Mouse (Mus musculus) heart, adult 9 months (tissue): ENCODE data around the gene Prkra.
A peak's percentile ranks its signal among the peaks of the same experiment; 100 is the strongest.

ENCODE experiments used
- DNase-seq, 2 experiments: peaks; one replicate each; pipeline ENCODE4 v3.0.0; 2022; ENCODE audit warnings: low spot score in 2 of 2

The Prkra gene

GRCm38 (mm10) chr2:76647883-76648570, at the start of gene Prkra, which contains the start of gene Pjvk:
Gene Prkra, minus strand, starts transcription at chr2:76648015.
Gene Pjvk, plus strand, starts transcription at chr2:76648476.
- peak; percentile 96 for DNase-seq

DNA sequence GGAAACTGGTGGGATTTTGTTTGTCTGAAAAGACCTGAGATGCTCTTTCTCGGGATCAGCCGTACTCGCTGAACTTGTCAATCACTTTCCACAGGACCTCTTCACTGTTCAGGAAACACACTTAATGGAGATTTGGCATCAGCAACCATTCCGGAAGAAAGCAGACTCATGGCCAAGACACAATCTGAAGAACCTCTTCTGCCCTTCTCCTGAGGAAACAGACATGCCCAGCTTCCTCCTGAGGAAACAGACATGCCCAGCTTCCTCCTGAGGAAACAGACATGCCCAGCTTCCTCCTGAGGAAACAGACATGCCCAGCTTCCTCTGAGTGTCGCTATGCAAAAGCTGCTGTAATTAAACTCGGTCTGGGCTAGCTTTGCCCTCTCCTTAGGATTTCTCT, 47.5 kb upstream of the Prkra start:
- DNase-seq, result peak in 1 of 2 experiments; percentile 46

GRCm38 (mm10) chr2:76693765-76694164, 46.0 kb upstream of the Prkra start:
- no peak for DNase-seq

- peak; percentile 71 to 81 for DNase-seq
Measured at GRCm38 (mm10) chr2:76690436-76691204, 42.8 kb upstream of the Prkra start.

- no peak for DNase-seq
Measured at GRCm38 (mm10) chr2:76688162-76688561, 40.3 kb upstream of the Prkra start.

GRCm38 (mm10) chr2:76687608-76688007, 39.8 kb upstream of the Prkra start:
- DNase-seq, result no peak

GRCm38 (mm10) chr2:76686986-76687385, 39.2 kb upstream of the Prkra start:
- no peak for DNase-seq

- no peak for DNase-seq
Measured at GRCm38 (mm10) chr2:76682301-76682700, 34.5 kb upstream of the Prkra start.

DNA sequence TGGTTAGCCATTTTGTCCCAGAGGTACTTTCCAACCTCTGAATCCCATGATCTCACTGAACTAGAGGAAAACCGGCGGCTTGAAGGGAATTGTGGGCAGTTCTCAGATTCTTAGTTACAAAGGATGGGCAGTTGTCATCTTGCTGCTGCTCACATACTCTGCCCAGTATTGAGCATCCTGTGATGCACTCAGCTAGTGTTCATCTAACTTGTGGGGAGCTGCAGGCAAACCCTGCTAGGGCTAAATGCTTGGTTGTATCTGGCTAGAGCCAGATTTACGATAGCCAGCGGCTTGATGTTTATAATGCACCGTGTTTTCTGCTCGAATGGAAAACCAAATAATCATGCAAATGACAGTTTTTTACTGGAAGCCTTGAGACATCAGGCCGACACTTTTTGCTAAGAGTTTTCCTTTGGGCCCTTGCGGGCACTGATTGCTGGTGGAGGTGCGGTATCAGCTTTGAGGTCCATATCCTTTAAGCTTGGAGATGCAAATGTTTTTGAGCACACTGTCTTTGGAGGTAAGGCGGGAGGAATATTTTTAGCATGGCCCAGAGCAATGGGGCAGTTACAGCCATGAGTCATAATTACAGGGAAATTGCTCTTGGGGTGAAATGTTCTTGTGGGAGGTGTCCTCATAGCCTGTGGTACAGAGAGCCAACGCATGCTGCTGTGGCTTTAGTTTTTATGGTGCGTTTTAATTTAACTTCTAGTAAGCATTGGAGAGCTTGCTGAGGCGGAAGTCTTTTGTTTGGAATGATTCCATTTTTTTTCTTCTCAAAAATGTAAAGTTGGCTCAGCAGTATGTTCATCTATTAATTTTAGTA, 28.8 kb upstream of the Prkra start:
- DNase-seq, result no peak

DNA sequence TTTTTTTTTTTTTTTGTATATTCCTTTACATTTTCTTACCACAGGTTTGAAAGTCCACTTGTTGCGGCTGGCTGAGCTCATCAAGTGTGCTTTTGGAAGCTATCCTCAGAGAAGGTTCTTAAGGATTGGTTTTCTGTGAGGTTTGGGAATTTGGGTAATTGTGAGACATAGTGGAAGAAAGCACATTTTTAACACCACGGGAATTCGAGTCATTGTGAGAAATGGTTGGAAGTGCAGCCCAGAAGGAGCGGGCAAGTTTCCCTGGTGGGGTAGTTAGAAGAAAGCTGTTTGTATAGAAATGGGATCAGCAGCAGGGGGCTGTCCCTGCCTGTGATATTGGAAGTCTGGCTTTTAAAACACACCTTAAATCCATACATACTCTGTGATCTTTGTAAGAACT, 28.1 kb upstream of the Prkra start:
- no peak for DNase-seq

- DNase-seq, result no peak
Measured at GRCm38 (mm10) chr2:76675451-76675850, 27.6 kb upstream of the Prkra start.

DNA sequence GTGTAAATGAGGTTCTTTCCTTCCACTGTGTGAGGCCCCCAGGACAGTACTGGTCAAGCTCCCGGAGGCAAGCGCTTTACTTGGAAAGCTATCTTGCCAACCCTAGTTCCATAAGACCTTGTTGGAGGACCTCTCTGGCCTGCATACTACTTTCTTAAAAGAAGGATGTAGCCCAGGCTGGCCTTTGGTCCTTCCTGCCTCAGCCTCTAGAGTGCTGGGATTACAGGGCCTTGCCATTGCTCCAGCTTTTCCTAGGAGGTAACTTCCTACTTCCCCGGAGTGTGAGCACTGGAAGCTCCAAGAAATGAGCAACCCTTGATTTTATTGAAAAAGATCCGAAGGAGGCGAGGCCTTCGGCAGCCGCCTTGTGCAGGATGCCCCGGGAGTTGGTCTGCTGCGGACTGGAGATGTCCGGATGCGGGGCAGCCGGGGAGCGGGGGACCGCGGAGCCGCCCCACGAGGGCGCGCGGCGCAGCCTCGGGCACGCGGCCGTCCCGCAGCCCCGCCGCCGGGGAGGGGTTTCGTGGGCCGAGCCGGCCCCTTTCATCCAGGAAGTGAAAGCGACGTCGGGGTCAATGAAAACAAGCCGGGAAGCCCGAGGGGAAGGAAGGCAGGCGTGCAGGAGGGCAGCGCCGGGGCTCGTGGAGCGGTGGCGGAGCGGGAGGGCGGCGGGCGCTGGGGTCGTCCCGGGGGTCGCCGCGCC, 27.1 kb upstream of the Prkra start, which contains the start of gene Plekha3:
Plekha3 (plus strand) TSS at position 557 of the 703 bp plus-strand sequence.
- DNase-seq, result peak; percentile 88 to 90

DNA sequence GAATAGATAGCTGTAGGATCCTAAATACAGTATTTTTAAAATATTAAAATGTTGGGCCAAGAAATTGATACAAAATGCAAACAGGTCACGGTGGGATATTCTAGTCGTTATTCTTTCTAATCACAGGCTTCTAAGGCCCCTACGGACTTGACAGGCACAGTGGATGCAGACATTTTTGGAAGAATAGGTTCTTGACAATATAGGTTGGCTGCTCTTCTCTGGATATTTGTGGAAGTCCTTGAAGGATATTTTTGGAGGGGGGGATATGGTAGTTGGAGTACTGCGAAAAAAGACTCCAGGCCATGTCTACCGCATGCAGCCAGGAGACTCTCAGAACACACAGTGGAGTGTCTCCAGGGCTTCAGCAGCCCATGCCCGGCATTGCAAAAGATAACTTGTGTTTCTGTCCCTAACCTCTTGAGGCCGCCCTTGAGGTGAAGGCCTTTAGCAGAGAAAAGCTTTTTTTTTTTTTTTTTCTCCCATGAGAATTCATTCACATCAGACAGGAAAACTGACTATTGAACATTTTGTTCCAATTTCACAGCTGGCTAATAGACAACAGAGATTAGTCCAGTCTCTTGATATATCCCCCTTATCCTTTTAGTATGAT, 25.8 kb upstream of the Prkra start:
- peak; percentile 50 to 55 for DNase-seq

DNA sequence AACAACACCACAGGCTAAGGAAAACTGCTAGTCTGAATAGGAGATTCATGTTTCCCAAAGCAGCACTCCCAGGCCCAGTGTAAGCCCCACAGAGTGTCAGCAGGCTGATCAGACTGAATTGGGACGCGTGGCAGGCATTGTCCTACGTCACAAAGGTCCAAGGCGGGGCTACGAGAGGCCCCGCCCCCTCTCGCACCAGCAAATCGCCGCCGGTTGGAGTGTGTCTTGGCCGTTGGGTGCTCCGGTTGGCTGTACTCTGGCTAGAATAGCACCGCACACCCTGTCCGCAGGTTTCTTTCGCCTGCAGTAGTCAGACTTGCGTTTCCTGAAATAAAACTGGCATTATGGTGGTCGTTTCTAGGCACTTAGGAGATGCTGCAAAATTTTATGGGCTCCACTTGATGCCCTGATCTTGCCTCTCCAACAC, 25.2 kb upstream of the Prkra start, which contains the start of gene Fkbp7:
Fkbp7 (minus strand) TSS at position 151 of the 427 bp plus-strand sequence.
- DNase-seq, result peak; percentile 87 to 93

DNA sequence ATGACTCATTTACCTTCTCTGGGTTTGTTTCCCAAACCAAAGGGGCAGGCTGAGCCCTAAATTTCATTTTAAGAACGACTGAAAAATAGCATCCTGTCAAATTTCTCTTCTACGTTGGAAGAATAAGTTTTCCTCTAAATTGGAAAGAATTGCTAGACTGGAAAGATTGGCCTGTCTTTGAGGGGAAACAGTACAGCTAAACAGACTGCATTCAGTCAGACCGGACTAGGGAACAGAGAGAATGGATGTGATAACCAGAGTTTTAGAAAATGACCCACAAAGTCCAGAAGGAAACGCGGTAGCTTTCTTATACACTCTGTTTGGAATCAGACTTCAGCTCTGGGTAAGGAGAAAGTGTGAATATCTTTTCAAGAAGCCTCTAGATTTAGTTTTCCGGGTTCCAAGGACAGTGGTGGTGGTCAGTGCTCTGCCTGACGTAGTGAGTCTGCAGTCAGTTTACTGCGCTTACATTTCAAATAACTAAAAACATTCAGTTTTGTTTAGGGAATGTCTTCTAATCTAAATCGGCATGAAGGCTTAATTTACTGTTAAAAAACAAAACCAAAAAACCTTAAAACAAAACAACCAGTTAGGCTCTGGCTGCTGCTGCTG, 24.4 kb upstream of the Prkra start:
- DNase-seq, result no peak

DNA sequence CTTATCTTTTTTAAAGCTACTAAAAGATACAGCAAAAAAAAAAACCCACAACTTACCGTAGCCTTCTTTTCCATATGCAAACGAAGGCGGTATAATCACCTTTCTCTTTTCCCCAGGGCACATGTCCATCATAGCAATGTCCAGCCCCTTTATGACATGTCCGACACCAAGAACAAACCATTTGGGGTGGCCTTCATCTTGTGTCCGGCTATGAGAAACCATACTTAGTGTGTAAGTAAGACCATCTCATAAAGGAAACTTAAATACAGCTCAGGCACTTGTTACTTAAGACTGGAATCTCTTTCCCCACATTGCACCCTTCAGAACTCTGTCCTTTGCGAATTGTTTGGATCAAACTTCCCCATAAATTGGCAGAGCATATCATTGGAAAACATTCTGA, 23.8 kb upstream of the Prkra start:
- no peak for DNase-seq

GRCm38 (mm10) chr2:76667200-76667599, 19.4 kb upstream of the Prkra start:
- no peak for DNase-seq

- DNase-seq, result no peak
Measured at GRCm38 (mm10) chr2:76665531-76665930, 17.7 kb upstream of the Prkra start.

DNA sequence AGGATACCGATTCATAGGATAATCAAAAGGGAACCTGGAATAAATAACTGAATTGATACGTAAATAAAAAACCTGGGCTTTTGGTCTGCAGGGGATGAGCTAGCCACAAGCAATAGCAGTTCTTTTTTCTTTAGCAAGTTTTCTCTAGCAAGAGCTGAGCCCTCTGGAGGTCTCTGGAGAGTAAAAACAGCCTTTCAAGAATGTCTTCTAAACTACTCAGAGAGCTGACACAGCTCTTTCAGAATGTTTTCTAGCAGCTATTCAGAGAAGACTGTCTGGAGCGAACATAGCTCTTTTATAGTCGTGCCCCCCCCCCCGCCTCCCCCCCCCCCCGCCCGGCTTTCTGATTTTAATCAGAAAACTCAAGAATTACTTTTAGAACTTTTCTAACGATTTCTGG, 11.6 kb upstream of the Prkra start:
- DNase-seq, result no peak

- DNase-seq, result no peak
Measured at GRCm38 (mm10) chr2:76658551-76658950, 10.7 kb upstream of the Prkra start.

GRCm38 (mm10) chr2:76655982-76656381, 8.2 kb upstream of the Prkra start:
- no peak for DNase-seq
